Mouse (Mus musculus) kidney, adult 2 months (tissue): ENCODE measurements around the gene Pmf1. TPM values are rescaled to one million over a fixed set of nuclear protein-coding genes. Genes with fewer than 3 reads are reported as not detected.
"Not testable (repeated sequence)": the region's sequence is repeated elsewhere in the genome, so short reads cannot be mapped to it uniquely, and the experiment has no call there.

Experiments used
- DNase-seq: peaks from one replicate; pipeline ENCODE4 v3.0.0; 2021
- H3K27ac ChIP-seq: fragments of 200-500 bp; 2 replicates; pipeline ENCODE4 v1.5.1; 2012; ENCODE audit warnings: low read depth, low read length, control low read depth, inconsistent platforms; ENCODE audit not compliant: insufficient read depth
- H3K27me3 ChIP-seq: fragments of 200-500 bp; replicated peaks from 2 replicates; pipeline ENCODE4 v1.6.1; 2012; ENCODE audit warnings: mild to moderate bottlenecking, moderate library complexity, low read length, inconsistent platforms; ENCODE audit not compliant: control insufficient read depth, insufficient read depth
- H3K36me3 ChIP-seq: fragments of 200-500 bp; 2 replicates; pipeline ENCODE4 v1.6.1; 2012; ENCODE audit warnings: mild to moderate bottlenecking, moderate library complexity, low read length, inconsistent platforms; ENCODE audit not compliant: control insufficient read depth, insufficient read depth
- H3K4me1 ChIP-seq: fragments of 200-500 bp; 2 replicates; pipeline ENCODE4 v1.6.1; 2011; ENCODE audit warnings: low read length; ENCODE audit not compliant: control insufficient read depth, insufficient read depth
- H3K4me3 ChIP-seq: fragments of 200-500 bp; 2 replicates; pipeline ENCODE4 v1.5.1; 2011; ENCODE audit warnings: mild to moderate bottlenecking, low read depth, low read length, control low read depth; ENCODE audit not compliant: insufficient read depth
- CTCF ChIP-seq: fragments of 200-500 bp; conservative IDR thresholded peaks from 2 replicates; pipeline ENCODE4 v1.5.1; 2011; ENCODE audit warnings: low read depth, mild to moderate bottlenecking, control low read depth, low read length, moderate library complexity, mixed read lengths; ENCODE audit not compliant: insufficient read depth, insufficient read length
- POLR2A ChIP-seq: fragments of 200-500 bp; IDR thresholded peaks from one replicate; pipeline ENCODE4 v1.6.1; 2011; ENCODE audit warnings: low read depth, low read length, control low read depth
- WGBS: fragments of 180-500 bp; shearing (Covaris S2); methylation state at CpG from one replicate; pipeline ENCODE4 v1.1.7; 2018; 5-methylcytosine and 5-hydroxymethylcytosine counted together
- polyA plus RNA-seq: library from polyadenylated mRNA; depleted of rRNA; stranded (reverse); fragments of >200 nt; gene quantifications from 2 replicates; pipeline ENCODE4 v1.2.3, GENCODE M21; 2012

The Pmf1 gene
- polyA plus RNA-seq, 1 experiment: 33.9 TPM

GRCm38 (mm10) chr3:88436395-88437201 is 26.5 kb upstream of the Pmf1 start:
- Histone ChIP-seq H3K36me3 (no peaks in the 10 kb centered on the region; the same call in 1 of the 2 replicates), H3K27ac (no peak overlapping the region; the same call in 1 of the 2 replicates)
- peak; percentile 39 for DNase-seq

GRCm38 (mm10) chr3:88435515-88435914 is 25.4 kb upstream of the Pmf1 start:
- TF ChIP-seq POLR2A: no peak
- TF ChIP-seq CTCF: no peak
- 64% methylated on average over 10 of the region's 10 CpGs for WGBS
- Histone ChIP-seq H3K4me1 (peaks cover 25% of the 10 kb centered on the region), H3K4me3 (no peak overlapping the region), H3K36me3 (no peaks in the 10 kb centered on the region; the same call in 1 of the 2 replicates), H3K27ac (no peak overlapping the region; the same call in 1 of the 2 replicates), H3K27me3 (no peaks in the 10 kb centered on the region)
- DNase-seq: no peak

More at GRCm38 (mm10) chr3:88436395-88437201, 26.5 kb upstream of the Pmf1 start:
- H3K27me3 ChIP-seq: no peaks in the 10 kb centered on the region
- TF ChIP-seq CTCF: peak; percentile 38; the same call in 1 of the 2 replicates
- TF ChIP-seq POLR2A: no peak
- H3K4me3 ChIP-seq: 0 out of 2 replicates have a peak overlapping the region, but pooled peaks have one; percentile 4
- 20% methylated on average over 29 of the region's 29 CpGs for WGBS
- H3K4me1 ChIP-seq: peaks cover 32% of the 10 kb centered on the region

GRCm38 (mm10) chr3:88428639-88429038 is 18.5 kb upstream of the Pmf1 start:
- not testable (repeated sequence) for H3K4me3 ChIP-seq, H3K36me3 ChIP-seq, DNase-seq, H3K27ac ChIP-seq, H3K27me3 ChIP-seq
- H3K4me1 ChIP-seq: peaks cover 10% of the 10 kb centered on the region
- peak; percentile 37; the same call in 1 of the 2 replicates for TF ChIP-seq CTCF
- WGBS: 73% methylated on average over 8 of the region's 8 CpGs

GRCm38 (mm10) chr3:88427342-88427905 is 17.3 kb upstream of the Pmf1 start:
- Histone ChIP-seq H3K27ac (no peak overlapping the region), H3K36me3 (no peaks in the 10 kb centered on the region), H3K4me1 (peaks cover 11% of the 10 kb centered on the region), H3K27me3 (no peaks in the 10 kb centered on the region), H3K4me3 (no peak overlapping the region)
- DNase-seq: no peak
- 73% methylated on average over 4 of the region's 4 CpGs for WGBS
- TF ChIP-seq POLR2A (no peak), CTCF (no peak)

- Histone ChIP-seq H3K36me3 (no peaks in the 10 kb centered on the region), H3K27ac (peak overlapping the region; percentile 83), H3K27me3 (no peaks in the 10 kb centered on the region), H3K4me3 (no peak overlapping the region), H3K4me1 (peaks cover 23% of the 10 kb centered on the region)
- peak; percentile 54 for DNase-seq
- 68% methylated on average over 10 of the region's 10 CpGs for WGBS
- TF ChIP-seq POLR2A (no peak), CTCF (no peak)
These were observed 15.7 kb upstream of the Pmf1 start for GRCm38 (mm10) chr3:88425708-88426420.

- peaks cover 23% of the 10 kb centered on the region for H3K4me1 ChIP-seq
- H3K27ac ChIP-seq: peak overlapping the region; percentile 79; the same call in 1 of the 2 replicates
- no peaks in the 10 kb centered on the region for H3K27me3 ChIP-seq
- peak overlapping the region; percentile 25; the same call in 1 of the 2 replicates for H3K4me3 ChIP-seq
- TF ChIP-seq CTCF (no peak), POLR2A (no peak)
- WGBS: 11% methylated on average over 2 of the region's 2 CpGs
- H3K36me3 ChIP-seq: no peaks in the 10 kb centered on the region
- no peak for DNase-seq
These were observed 15.2 kb upstream of the Pmf1 start for GRCm38 (mm10) chr3:88425330-88425689.
